Mouse (Mus musculus) liver, embryonic 14.5 days (tissue): ENCODE data around the gene Per1.

Experiments used
- CTCF ChIP-seq: IDR thresholded peaks from 2 replicates; pipeline ENCODE4 v1.5.1; 2016; ENCODE audit warnings: antibody characterized with exemption, low read depth, control low read depth
- EP300 ChIP-seq: IDR thresholded peaks from 2 replicates; pipeline ENCODE4 v1.6.1; 2016; ENCODE audit warnings: antibody characterized with exemption, low read depth

DNA sequence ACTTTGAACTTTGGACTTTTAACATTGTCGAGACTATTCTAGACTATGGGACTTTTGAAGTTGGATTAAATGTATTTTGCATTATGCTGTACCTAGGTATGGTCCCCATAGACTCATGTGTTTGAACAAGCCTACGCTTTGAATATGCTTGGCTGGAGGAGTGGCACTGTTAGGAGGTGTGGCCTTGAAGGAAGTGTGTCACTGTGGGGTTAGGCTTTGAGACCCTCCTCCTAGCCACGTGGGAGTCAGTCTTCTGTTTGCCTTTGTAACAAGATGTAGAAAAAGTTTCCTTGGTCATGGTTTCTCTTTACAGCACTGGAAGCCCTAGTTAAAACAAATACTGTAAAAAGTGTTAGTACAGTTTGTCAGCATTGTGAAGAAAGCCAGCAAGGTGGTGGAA, 41.2 kb upstream of the Per1 start:
- TF ChIP-seq CTCF (no peak), EP300 (no peak)
